Mouse (Mus musculus) bone marrow, adult 2 months (tissue): ENCODE results near the gene Tmem117.

Source experiments
- CTCF ChIP-seq: fragments of 200-500 bp; IDR thresholded peaks from 2 replicates; pipeline ENCODE4 v1.5.1; 2011; ENCODE audit warnings: low read length, control low read depth; ENCODE audit not compliant: control insufficient read depth, insufficient read depth
- POLR2A ChIP-seq: fragments of 200-500 bp; IDR thresholded peaks from 2 replicates; pipeline ENCODE4 v1.6.1; 2011; ENCODE audit warnings: low read depth, mild to moderate bottlenecking, control low read depth, low read length, borderline replicate concordance; ENCODE audit not compliant: control insufficient read depth

DNA sequence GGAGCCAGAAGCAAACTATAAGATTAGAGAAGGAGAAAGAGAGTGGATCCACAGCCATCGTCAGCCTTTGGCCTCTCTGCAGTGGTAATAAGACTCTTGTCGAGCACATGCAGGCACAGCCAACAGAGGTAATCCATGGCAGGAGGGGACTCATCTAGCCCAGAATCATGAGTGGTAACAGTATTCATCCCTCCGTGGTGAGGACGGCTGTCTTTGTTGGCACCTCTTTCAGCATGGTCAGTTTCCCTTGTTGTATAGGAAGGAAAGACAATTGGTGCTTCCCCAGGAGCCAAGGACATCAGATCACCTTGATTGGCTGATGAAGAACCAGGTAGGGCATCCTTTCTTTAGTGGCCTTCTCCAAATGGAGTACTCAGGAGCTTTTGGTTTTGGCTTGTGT, 479.6 kb downstream of the Tmem117 start:
- no peak for TF ChIP-seq POLR2A
- TF ChIP-seq CTCF: no peak
